Mouse (Mus musculus) retina, embryonic 14.5 days (tissue): ENCODE measurements around the gene Asb11.
A peak's percentile ranks its signal among the peaks of the same experiment; 100 is the strongest.

Source experiments
- DNase-seq: peaks from one replicate; pipeline ENCODE4 v3.0.0-alpha.2; 2015; ENCODE audit warnings: low spot score

Gene Asb11

DNA sequence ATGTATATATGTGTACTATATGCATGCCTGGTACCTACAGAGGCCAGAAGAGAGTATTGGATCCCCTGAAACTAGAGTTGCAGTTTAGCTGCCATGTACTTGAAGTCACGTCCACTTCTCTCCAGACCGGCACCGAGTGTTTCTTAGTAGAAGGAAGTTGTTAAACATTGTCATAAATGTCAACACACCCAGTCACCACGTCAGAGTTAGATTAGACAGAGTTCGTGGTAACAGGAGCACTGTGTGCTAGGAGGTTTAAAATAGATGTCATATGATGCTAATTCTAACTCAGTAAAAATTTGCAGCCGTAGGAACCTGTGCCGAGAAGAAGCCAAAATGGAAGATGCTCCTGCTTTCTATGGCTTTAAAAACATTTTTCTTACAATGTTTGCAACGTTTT lies at the start of gene Asb11:
Asb11 (plus strand) TSS at position 286 of the 400 bp plus-strand sequence.
- no peak for DNase-seq

GRCm38 (mm10) chrX:164394091-164394490 lies 42.7 kb upstream of the Asb11 start:
- no peak for DNase-seq

DNA sequence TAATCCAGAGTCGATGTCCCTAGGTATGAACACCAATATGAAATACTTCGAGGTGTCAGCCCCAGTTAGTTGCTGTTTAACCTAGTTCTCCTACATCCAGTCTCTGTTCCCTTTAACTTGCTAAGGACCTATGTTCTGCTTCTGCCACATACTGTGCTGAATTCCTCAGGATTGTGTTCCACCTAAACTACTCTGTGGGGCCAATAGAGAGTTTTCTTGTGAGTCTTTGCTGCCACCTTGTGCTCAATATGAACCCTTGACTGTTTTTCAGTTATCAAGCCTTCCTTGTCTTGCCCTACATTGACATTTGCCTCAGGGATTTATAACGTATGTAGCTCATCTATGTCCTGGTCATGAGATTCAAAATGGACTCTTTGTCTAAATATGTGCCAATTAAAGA lies 38.3 kb upstream of the Asb11 start:
- peak; percentile 57 for DNase-seq

DNA sequence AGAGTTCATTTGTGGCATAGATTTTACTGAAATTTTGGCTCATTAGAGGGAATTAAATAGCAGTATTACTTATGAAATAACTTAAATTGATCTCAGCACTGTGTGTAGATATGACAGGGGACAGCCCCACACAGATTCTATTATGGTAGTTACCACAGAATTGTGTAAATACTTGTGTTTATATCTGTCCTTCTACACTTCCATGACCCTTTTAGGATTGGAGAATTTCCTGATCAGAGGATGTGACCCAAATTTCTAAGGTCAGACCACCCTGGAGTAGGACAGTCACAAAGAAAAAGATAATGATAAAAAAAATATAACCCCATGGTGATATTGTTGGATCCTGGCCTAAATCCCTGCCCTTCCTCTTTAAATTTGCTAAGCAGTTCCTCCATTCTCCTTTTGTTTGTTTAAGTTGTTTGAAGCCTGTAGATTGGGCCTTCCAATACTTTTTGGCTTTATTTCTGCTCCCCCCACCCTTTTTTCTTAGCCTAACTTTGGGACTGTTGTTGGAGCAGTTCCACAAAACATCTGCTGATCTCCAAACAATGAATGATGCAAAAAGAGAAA lies 31.6 kb upstream of the Asb11 start:
- no peak for DNase-seq

- no peak for DNase-seq
Observed at GRCm38 (mm10) chrX:164406133-164407022, 30.4 kb upstream of the Asb11 start.

GRCm38 (mm10) chrX:164408301-164408927 lies 28.4 kb upstream of the Asb11 start:
- DNase-seq, result no peak

- DNase-seq, result no peak
Observed at GRCm38 (mm10) chrX:164410562-164410961, 26.2 kb upstream of the Asb11 start.

GRCm38 (mm10) chrX:164416803-164417202 lies 20.0 kb upstream of the Asb11 start:
- no peak for DNase-seq

GRCm38 (mm10) chrX:164418008-164418407 lies 18.8 kb upstream of the Asb11 start:
- no peak for DNase-seq

- peak; percentile 91 for DNase-seq
Observed at GRCm38 (mm10) chrX:164419471-164419939, 17.3 kb upstream of the Asb11 start, which contains the start of gene Piga. Gene Piga, plus strand, starts transcription at chrX:164419787.

- DNase-seq, result no peak
Observed at GRCm38 (mm10) chrX:164419955-164420354, 16.8 kb upstream of the Asb11 start.

DNA sequence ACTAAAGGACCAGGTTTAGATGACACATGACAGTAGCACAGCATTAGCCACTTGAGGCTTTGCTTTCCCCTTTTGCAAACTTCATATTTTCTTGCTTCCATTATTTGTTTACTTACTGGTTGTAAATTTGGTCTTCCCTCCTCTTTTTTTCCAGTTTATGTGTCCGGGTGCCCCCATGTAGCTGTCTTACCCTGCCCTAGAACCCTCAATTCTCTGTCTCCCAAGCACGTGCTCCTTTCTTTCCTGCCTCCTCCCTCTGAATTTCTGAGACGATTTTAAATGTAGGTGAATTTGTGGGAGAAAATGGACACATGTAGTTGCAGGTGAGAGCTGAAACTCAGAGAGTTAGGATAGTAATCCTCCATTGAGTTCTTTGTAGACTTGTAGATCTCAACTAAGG lies 16.3 kb upstream of the Asb11 start:
- no peak for DNase-seq

DNA sequence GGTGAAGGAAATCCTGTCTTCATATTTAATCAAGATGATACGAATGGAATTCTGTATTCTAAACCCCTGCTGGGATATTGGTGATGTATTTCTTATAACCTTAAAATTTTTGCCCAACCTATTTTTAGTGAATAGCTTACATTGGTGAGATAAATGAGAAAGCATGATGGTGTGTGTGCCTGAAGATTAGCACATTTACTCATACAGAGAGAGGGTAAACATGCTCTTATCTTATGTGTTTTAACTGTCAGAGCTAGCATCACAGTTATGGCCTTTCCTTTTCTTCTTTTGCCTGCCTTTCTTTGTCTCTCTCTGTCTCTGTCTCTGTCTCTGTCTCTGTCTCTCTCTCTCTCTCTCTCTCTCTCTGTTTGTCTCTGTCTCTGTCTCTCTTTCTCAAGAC lies 12.0 kb upstream of the Asb11 start:
- DNase-seq, result no peak

DNA sequence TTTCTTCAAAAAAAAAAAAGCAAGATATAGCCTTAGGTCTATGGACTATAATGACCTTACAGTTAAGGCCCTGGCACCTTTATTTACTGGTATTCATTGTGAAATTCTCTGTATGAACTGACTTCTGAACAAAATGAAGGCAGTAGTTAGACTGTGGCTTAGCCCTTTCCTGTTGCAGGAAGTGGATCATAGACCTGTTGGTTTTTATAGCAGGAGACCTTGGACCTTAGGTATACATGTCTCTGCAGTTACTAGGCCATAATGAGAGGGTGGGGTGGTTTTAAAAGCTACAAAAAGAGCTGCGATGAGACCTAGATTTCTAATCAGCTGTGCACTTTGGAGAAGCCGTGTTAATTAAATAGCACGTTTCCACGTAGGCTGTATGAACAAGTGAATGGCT lies 9.5 kb upstream of the Asb11 start:
- no peak for DNase-seq

DNA sequence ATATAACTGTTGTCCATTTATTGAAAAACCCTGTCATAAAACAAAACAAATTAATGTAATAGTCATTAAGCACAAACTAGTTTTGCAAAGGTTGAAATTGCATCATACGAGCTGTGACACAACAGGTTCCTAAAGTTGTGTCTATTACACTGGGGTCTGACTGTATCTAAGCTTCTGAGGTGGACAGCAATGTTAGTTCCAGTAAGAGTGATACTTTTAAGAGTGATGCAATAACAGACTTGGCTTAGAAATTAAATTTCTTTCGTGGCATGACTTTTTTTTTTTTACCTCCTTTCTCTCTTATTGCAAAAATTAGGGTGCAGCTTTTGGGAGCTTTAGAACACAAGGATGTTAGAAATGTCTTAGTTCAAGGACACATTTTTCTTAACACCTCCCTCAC lies 8.6 kb upstream of the Asb11 start:
- no peak for DNase-seq

DNA sequence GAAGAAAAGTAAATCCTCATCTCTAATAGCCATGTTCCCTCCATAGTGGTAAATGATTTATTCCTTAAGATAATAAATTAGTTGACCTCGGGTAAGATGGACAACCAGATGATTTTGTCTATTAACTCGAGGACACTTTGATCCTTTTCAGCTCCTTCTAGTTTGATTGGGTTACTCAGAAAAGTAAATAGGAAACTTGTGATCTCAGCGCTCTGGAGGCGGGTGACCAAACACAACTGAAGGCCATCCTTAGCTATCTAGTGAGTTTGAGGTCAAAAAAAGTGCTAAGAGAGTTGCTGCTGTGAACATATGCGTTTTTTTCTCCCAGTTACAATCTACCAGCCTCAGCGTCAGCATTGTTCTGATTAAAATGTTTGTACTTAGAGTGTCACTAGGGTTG lies 6.2 kb upstream of the Asb11 start:
- no peak for DNase-seq

DNA sequence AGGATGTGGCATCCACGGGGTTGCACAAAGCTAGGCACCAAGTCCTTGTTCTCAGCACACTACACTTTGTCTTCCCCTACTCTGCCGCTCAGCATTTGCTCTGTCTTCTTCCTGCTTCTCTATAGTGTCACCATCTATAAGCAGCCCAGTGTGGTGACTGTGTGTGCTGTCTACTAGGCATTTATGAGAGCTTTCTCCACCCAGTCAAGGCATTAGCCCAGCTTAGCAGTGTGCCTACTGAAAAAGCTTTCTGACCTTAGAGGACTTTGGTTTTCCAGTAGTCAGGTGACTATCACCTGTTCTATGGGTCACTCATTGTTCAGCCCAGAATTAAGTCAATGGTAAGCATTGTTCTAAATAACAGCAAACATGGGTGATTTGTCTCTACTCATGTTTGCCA lies 5.7 kb upstream of the Asb11 start:
- no peak for DNase-seq

- DNase-seq, result no peak
Observed at GRCm38 (mm10) chrX:164431541-164431940, 5.3 kb upstream of the Asb11 start.

DNA sequence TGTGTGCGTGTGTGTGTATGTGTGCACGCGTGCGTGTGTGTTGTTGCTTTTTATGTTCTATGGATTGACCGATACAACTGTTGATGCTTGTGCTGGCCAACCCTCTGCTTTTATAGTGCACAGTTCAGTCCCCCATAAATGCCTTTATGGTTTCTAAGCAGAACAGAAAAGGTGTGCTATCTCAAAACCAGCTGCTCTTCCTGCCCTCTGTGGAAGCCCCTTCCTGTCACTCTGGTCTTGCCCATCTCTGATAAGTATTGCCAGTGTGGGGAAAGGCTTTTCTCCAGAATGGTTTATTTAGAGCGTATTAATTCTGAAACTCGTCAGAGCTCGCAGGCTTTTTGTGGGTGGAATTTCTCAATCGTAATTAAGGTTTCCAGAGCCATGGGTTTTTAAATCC lies 4.1 kb upstream of the Asb11 start:
- DNase-seq, result no peak

- no peak for DNase-seq
Observed at GRCm38 (mm10) chrX:164439462-164439861, 2.7 kb downstream of the Asb11 start.

DNA sequence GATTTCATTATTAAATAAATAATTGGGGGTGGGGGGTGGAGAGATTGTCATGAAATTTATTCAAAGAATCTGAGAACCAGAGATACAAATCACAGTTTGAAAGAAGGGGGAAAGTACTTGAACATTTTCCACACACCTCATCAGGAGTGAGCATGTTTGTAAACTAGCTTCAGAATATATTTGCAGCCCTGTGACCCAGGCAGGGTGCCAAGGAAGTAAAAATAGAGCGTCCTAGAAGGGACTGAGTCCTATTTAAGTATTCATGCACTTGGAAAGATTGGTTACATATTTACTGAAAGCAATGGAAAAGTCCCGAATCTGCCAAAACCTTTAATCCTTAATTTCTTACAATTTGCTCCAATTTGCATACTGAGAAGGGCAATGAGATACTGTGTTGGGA lies 3.3 kb downstream of the Asb11 start:
- no peak for DNase-seq

- no peak for DNase-seq
Observed at GRCm38 (mm10) chrX:164440703-164441102, 3.9 kb downstream of the Asb11 start.

DNA sequence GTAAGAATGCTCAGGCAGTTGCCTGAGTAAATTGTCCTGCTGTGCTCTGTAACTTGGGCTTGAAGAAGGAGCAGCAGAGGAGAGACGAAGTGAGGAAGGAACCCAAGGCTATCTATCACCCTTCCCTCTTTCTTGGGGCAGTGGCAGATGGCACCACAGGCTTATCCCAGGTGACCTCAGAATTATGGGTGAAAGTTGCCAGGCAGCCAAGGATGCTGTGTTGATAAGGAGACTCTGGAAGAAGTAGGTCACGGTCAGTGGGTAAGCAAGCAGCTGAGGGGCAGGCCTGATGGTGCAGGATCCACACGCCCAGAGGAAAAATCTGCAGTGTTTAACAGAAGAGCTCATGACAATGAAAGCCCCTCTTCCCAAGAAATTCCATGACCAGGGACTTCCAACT lies 4.5 kb downstream of the Asb11 start:
- peak; percentile 1 for DNase-seq
